In the genomic region with DNA sequence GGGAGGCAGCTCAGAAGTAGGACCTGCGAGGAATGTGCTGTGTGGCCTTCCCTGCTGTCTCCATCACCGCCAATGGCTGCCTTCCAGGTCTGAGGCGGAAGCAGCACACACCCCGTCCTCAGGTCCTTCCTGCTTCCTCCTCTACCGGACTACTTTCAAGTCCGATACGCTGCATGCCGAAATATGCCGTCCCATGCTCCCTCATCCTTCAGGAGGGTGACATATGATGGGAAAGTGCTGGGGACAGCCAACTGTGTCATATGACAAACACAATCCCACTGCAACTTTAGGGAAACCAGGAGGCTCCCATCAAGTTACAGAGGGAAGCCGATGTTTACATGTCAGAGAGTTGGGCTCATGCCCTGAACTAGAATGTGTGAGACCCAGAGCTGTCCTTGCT, we compare ENCODE assay signal across 16 mouse cellular contexts. TPM values are rescaled to one million over a fixed set of nuclear protein-coding genes. Genes with fewer than 3 reads are reported as not detected.
DNase-seq lines count a peak whose midpoint lies in the region; ATAC-seq and TF ChIP-seq lines count a peak whose summit lies in the region.
"Had no signal": no experiment of that assay in that cellular context is flagged by ENCODE, and none has a peak within 500 bp of the region (broad histone marks: within the 10 kb centered on the region; RNA-seq: fewer than 3 reads in every experiment).

No protein-coding gene starts in this region.

- 56% methylated on average over 10 of the region's 10 CpGs for WGBS in heart, embryonic 16.5 days
- WGBS in forebrain, embryonic 14.5 days: 84% methylated on average over 10 of the region's 10 CpGs
- WGBS in forebrain, postnatal 0 days: 77% methylated on average over 10 of the region's 10 CpGs

- DNase-seq in heart, adult 11 months: peak; percentile 96
- no peak for DNase-seq in heart, postnatal 25 days (ENCODE audit: low spot score)
- peak; percentile 52 for DNase-seq in lung, postnatal 14 days
- no peak for DNase-seq in ovary, postnatal 10 days (ENCODE audit: low spot score)
- no peak for DNase-seq in forebrain, embryonic 14.5 days (ENCODE audit: low spot score)
- DNase-seq in forebrain, postnatal 0 days: no peak
- DNase-seq: right cerebral cortex, postnatal 14 days had no signal

- H3K4me2 ChIP-seq in heart, embryonic 16.5 days (ENCODE audit: low read depth, low read length): no peak overlapping the region; the same call in 1 of the 2 replicates
- no peak overlapping the region for H3K4me2 ChIP-seq in forebrain, embryonic 14.5 days (ENCODE audit: low read length)
- no peak overlapping the region for H3K4me2 ChIP-seq in forebrain, postnatal 0 days (ENCODE audit: low read depth)
- H3K4me2 ChIP-seq: forebrain, embryonic 13.5 days; midbrain, embryonic 12.5 days; neural tube, embryonic 12.5 days had no signal

- no peak for TF ChIP-seq POLR2A in cortical plate, adult 2 months (IDR thresholded peaks at IDR 0.05; ENCODE audit: extremely low read depth, insufficient read depth, low read length)

- H3K27me3 ChIP-seq in heart, embryonic 16.5 days (ENCODE audit: control insufficient read depth, insufficient read depth, low read length): no peaks in the 10 kb centered on the region
- H3K27me3 ChIP-seq in forebrain, embryonic 14.5 days (replicated peaks; ENCODE audit: control insufficient read depth, insufficient read depth, low read length): no peaks in the 10 kb centered on the region
- no peaks in the 10 kb centered on the region for H3K27me3 ChIP-seq in forebrain, postnatal 0 days (ENCODE audit: insufficient read depth, low read length)
- H3K27me3 ChIP-seq: neural tube, embryonic 12.5 days had no signal

- no peak overlapping the region for H3K4me3 ChIP-seq in cortical plate, adult 2 months (ENCODE audit: insufficient read depth, low read length)
- H3K4me3 ChIP-seq in heart, embryonic 16.5 days (ENCODE audit: low read length): no peak overlapping the region
- no peak overlapping the region for H3K4me3 ChIP-seq in forebrain, embryonic 14.5 days (ENCODE audit: low read depth, low read length)
- H3K4me3 ChIP-seq in forebrain, postnatal 0 days (ENCODE audit: low read depth, low read length): no peak overlapping the region
- H3K4me3 ChIP-seq: forebrain, embryonic 13.5 days; midbrain, embryonic 12.5 days; neural tube, embryonic 12.5 days had no signal

- peak overlapping the region; percentile 37; the same call in 1 of the 2 replicates for H3K27ac ChIP-seq in cortical plate, adult 2 months (ENCODE audit: insufficient read depth, low read length)
- peak overlapping the region; percentile 63 for H3K27ac ChIP-seq in heart, embryonic 16.5 days (ENCODE audit: low read length)
- H3K27ac ChIP-seq in forebrain, embryonic 14.5 days (ENCODE audit: low read depth, low read length): no peak overlapping the region
- no peak overlapping the region for H3K27ac ChIP-seq in forebrain, postnatal 0 days (ENCODE audit: low read depth, low read length)
- H3K27ac ChIP-seq: forebrain, embryonic 13.5 days; midbrain, embryonic 12.5 days; neural tube, embryonic 12.5 days had no signal

- no peaks in the 10 kb centered on the region for H3K9me3 ChIP-seq in heart, embryonic 16.5 days (replicated peaks; ENCODE audit: control insufficient read depth, low read length)
- no peaks in the 10 kb centered on the region for H3K9me3 ChIP-seq in forebrain, embryonic 14.5 days (replicated peaks; ENCODE audit: control insufficient read depth, low read length)
- no peaks in the 10 kb centered on the region for H3K9me3 ChIP-seq in forebrain, postnatal 0 days (ENCODE audit: low read length)
- H3K9me3 ChIP-seq: forebrain, embryonic 13.5 days; midbrain, embryonic 12.5 days; neural tube, embryonic 12.5 days had no signal

- no peaks in the 10 kb centered on the region for H3K36me3 ChIP-seq in heart, embryonic 16.5 days (ENCODE audit: control insufficient read depth, insufficient read depth)
- no peaks in the 10 kb centered on the region for H3K36me3 ChIP-seq in forebrain, embryonic 14.5 days (ENCODE audit: control insufficient read depth, insufficient read depth, low read length)
- H3K36me3 ChIP-seq in forebrain, postnatal 0 days (ENCODE audit: insufficient read depth): no peaks in the 10 kb centered on the region
- H3K36me3 ChIP-seq: midbrain, embryonic 12.5 days; neural tube, embryonic 12.5 days had no signal

- no peak for TF ChIP-seq CTCF in cortical plate, adult 2 months (IDR thresholded peaks at IDR 0.05; ENCODE audit: extremely low read depth, insufficient read depth, low read length)
- no peak for TF ChIP-seq CTCF in forebrain, postnatal 0 days (IDR thresholded peaks at IDR 0.05; ENCODE audit: low read depth)

- no peak for ATAC-seq in heart, embryonic 16.5 days (replicated peaks; ENCODE audit: extremely low read depth, insufficient read depth, low FRiP score)
- no peak for ATAC-seq in forebrain, embryonic 14.5 days
- no peak for ATAC-seq in forebrain, postnatal 0 days
- ATAC-seq: forebrain, embryonic 13.5 days had no signal

- intact Hi-C loops in heart, postnatal 25 days (cut with DNase I): loop anchor here (2.0 kb wide), 2 partner anchors 24 to 42 kb away; no protein-coding TSS in a partner anchor

- H3K4me1 ChIP-seq in cortical plate, adult 2 months (ENCODE audit: control insufficient read depth, insufficient read depth, low read length): no peaks in the 10 kb centered on the region; the same call in 1 of the 2 replicates
- H3K4me1 ChIP-seq in heart, embryonic 16.5 days (ENCODE audit: control insufficient read depth, insufficient read depth, low read length): peaks cover 30% of the 10 kb centered on the region
- H3K4me1 ChIP-seq in forebrain, embryonic 14.5 days (ENCODE audit: control insufficient read depth, insufficient read depth, low read length): peaks cover 26% of the 10 kb centered on the region
- H3K4me1 ChIP-seq in forebrain, postnatal 0 days (ENCODE audit: insufficient read depth): peaks cover 16% of the 10 kb centered on the region

- H3K9ac ChIP-seq in heart, embryonic 16.5 days (ENCODE audit: low read length): peak overlapping the region; percentile 49; the same call in 1 of the 2 replicates
- H3K9ac ChIP-seq in forebrain, embryonic 14.5 days (ENCODE audit: low read length): no peak overlapping the region
- H3K9ac ChIP-seq in forebrain, postnatal 0 days: no peak overlapping the region
- H3K9ac ChIP-seq: forebrain, embryonic 13.5 days; midbrain, embryonic 12.5 days; neural tube, embryonic 12.5 days had no signal

RNA-seq across cellular contexts. Expression of a gene that starts 43.8 kb away (rescaled TPM):
- 10 to 100 TPM; 39.8 to 40.1 TPM for total RNA-seq in heart, postnatal 25 days (2021)
- polyA plus RNA-seq in cortical plate, adult 2 months (2012; rRNA removed): not detected in 2 replicates
- polyA plus RNA-seq in heart, embryonic 16.5 days (2015; fragmentation: Nextera tagmentation; extraction: Ambion mirVana): 166 and 187 TPM in 2 replicates
- 0.10 TPM in 1 of 2 replicates, not detected in the other for polyA plus RNA-seq in forebrain, embryonic 14.5 days (2014; fragmentation: Nextera tagmentation; extraction: Ambion mirVana)
- total RNA-seq in forebrain, postnatal 0 days (2014; rRNA removed): not detected in 2 replicates
- not detected in 2 replicates for polyA plus RNA-seq in forebrain, postnatal 0 days (2015; fragmentation: Nextera tagmentation; extraction: Ambion mirVana)
- total RNA-seq: common myeloid progenitor, adult 5-6 weeks; liver, adult 2 months; MEL had no signal
- polyA plus RNA-seq: forebrain, embryonic 13.5 days; intestine, embryonic 14.5 days; liver, adult 2 months; midbrain, embryonic 12.5 days; neural tube, embryonic 12.5 days had no signal

Comparison
In these comparisons a context has a peak if more than half of its experiments do, and no peak if none do; other contexts are left out.
1. DNase-seq: peak in heart, adult 11 months (single experiment) and lung, postnatal 14 days (single experiment); none in heart, postnatal 25 days (single experiment), ovary, postnatal 10 days (single experiment), forebrain, embryonic 14.5 days (single experiment) and forebrain, postnatal 0 days (single experiment).
2. H3K27ac ChIP-seq: peak in cortical plate, adult 2 months (single experiment) and heart, embryonic 16.5 days (single experiment); none in forebrain, embryonic 14.5 days (single experiment) and forebrain, postnatal 0 days (single experiment).
3. RNA of a gene that starts 43.8 kb away (polyA plus RNA-seq): 166 to 187 TPM in heart, embryonic 16.5 days; 0.10 TPM in forebrain, embryonic 14.5 days, not detected in forebrain, postnatal 0 days and not detected in cortical plate, adult 2 months; every median in the first group is over 100 times any median in the second.